In the genomic region with DNA sequence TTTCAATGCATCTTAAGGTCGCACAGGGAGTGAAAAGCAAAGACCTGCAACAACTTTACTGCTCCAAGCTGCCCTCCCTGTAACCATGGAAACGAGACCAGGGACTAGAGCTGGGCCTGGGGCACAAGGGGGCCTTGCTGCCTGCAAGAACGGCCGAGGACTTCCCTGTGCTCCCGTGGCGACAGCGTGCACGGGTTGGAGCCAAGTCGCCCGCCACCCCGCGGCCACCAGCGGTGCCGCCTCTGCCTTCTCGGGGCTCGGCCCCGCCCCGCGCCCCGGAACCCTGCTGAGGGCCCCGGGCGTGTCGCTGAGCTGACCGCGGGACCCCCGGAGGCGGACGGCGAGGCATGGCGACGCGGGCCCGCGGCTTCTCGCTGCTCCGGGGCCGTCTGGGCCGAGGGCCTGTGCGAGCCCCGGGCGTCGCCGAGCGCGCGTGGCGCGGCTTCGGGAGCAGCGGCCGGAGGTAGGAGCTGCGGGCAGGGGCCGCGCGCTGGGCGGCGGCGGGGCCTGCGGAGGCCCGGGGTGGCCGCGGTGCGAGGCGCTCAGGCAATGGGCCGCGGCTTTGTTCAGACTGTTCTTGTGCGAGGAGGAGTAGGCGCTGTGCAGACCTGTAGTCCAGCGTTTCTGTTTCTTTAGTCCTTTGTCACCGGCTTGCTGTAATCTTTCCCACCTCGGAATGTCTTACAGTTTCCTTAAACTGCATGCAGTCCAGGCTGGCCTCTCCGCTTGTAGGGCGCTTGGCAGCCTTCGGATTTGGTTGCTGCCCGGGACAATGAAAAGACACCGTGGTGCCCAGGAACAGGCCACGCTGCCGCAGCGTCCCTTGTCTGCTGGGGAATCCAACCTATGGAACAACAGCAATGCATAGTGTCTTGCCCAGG, we compare ENCODE assay signal across 8 mouse cellular contexts. TPM values are rescaled to one million over a fixed set of nuclear protein-coding genes. Genes with fewer than 3 reads are reported as not detected.
A peak's percentile ranks its signal among the peaks of the same experiment; 100 is the strongest.
DNase-seq lines count a peak whose midpoint lies in the region; ATAC-seq and TF ChIP-seq lines count a peak whose summit lies in the region.

A gene (plus strand): TSS at position 147 of the 881 bp plus-strand sequence.

- H3K4me1 ChIP-seq in CH12.LX (ENCODE audit: control insufficient read depth in 1 of 2, insufficient read depth in 2 of 2) = peaks cover 0 to 13% of the 10 kb centered on the region in 2 experiments; a peak in 2 of 4 replicates
- peaks cover 14% of the 10 kb centered on the region for H3K4me1 ChIP-seq in forebrain, embryonic 13.5 days
- peaks cover 9% of the 10 kb centered on the region; the same call in 1 of the 2 replicates for H3K4me1 ChIP-seq in heart, postnatal 0 days (ENCODE audit: control insufficient read depth, insufficient read depth)
- peaks cover 8% of the 10 kb centered on the region; the same call in 1 of the 2 replicates for H3K4me1 ChIP-seq in liver, postnatal 0 days (ENCODE audit: insufficient read depth)
- H3K4me1 ChIP-seq in neural tube, embryonic 13.5 days (replicated peaks) = peaks cover 20% of the 10 kb centered on the region

- peak within 1 kb of the TSS; percentile 63 for H3K9ac ChIP-seq in CH12.LX (ENCODE audit: insufficient read depth, low read depth)
- peak within 1 kb of the TSS; percentile 91 for H3K9ac ChIP-seq in forebrain, embryonic 13.5 days
- peak within 1 kb of the TSS; percentile 83 for H3K9ac ChIP-seq in heart, postnatal 0 days (replicated peaks; ENCODE audit: low read depth, low read length)
- H3K9ac ChIP-seq in liver, postnatal 0 days (replicated peaks) = peak within 1 kb of the TSS; percentile 79
- H3K9ac ChIP-seq in neural tube, embryonic 13.5 days = peak within 1 kb of the TSS; percentile 98

- in situ Hi-C loops in CH12.LX (cut with MboI; ENCODE audit: low pct_ligation_motif_present, low pct_unique_long_range_greater_than_20kb, low sequenced_read_pairs) = no loop called here

- peak within 1 kb of the TSS; percentile 38 to 67 (median 57) for H3K4me3 ChIP-seq in CH12.LX (replicated peaks in 1 of 3; ENCODE audit: low read depth in 2 of 3, low read length in 2 of 3, poor library complexity in 1 of 3)
- H3K4me3 ChIP-seq in forebrain, embryonic 13.5 days = peak within 1 kb of the TSS; percentile 65
- H3K4me3 ChIP-seq in heart, postnatal 0 days (ENCODE audit: low read depth, low read length) = peak within 1 kb of the TSS; percentile 65
- peak within 1 kb of the TSS; percentile 64 for H3K4me3 ChIP-seq in liver, postnatal 0 days (ENCODE audit: low read depth, low read length)
- H3K4me3 ChIP-seq in neural tube, embryonic 13.5 days = peak within 1 kb of the TSS; percentile 81

- no peaks in the 10 kb centered on the region for H3K79me2 ChIP-seq in CH12.LX (replicated peaks; ENCODE audit: control insufficient read depth, extremely low read depth, insufficient read depth, poor library complexity, severe bottlenecking)

- TF ChIP-seq POLR2A in CH12.LX (IDR thresholded peaks at IDR 0.05; ENCODE audit: low read depth, low read length) = peak; percentile 31; the same call in 1 of the 2 replicates

- no peak within 1 kb of the TSS for H3K27ac ChIP-seq in CH12.LX (ENCODE audit: insufficient read depth, low read depth)
- H3K27ac ChIP-seq in forebrain, embryonic 13.5 days = peak within 1 kb of the TSS; percentile 98
- peak within 1 kb of the TSS; percentile 92 for H3K27ac ChIP-seq in heart, postnatal 0 days (ENCODE audit: low read depth)
- H3K27ac ChIP-seq in liver, postnatal 0 days (ENCODE audit: low read depth) = peak within 1 kb of the TSS; percentile 80
- H3K27ac ChIP-seq in neural tube, embryonic 13.5 days (replicated peaks) = peak within 1 kb of the TSS; percentile 99

- no peaks in the 10 kb centered on the region for H3K36me3 ChIP-seq in CH12.LX (replicated peaks in 1 of 2; ENCODE audit: control insufficient read depth in 1 of 2, insufficient read depth in 1 of 2, low read length in 1 of 2)
- peaks cover 18% of the 10 kb centered on the region for H3K36me3 ChIP-seq in forebrain, embryonic 13.5 days (ENCODE audit: poor library complexity, severe bottlenecking)
- H3K36me3 ChIP-seq in heart, postnatal 0 days (replicated peaks; ENCODE audit: control insufficient read depth, insufficient read depth, low read length) = 0 out of 2 replicates have a peak, but pooled peaks cover 7% of the 10 kb centered on the region
- no peaks in the 10 kb centered on the region; the same call in 1 of the 2 replicates for H3K36me3 ChIP-seq in liver, postnatal 0 days (replicated peaks; ENCODE audit: insufficient read depth, low read length)
- H3K36me3 ChIP-seq in neural tube, embryonic 13.5 days = peaks cover 15% of the 10 kb centered on the region

- H3K27me3 ChIP-seq in CH12.LX (replicated peaks) = no peaks in the 10 kb centered on the region
- H3K27me3 ChIP-seq in forebrain, embryonic 13.5 days = no peaks in the 10 kb centered on the region
- H3K27me3 ChIP-seq in heart, postnatal 0 days (ENCODE audit: control insufficient read depth, insufficient read depth, low read length) = no peaks in the 10 kb centered on the region
- no peaks in the 10 kb centered on the region for H3K27me3 ChIP-seq in liver, postnatal 0 days (ENCODE audit: insufficient read depth, low read length)
- no peaks in the 10 kb centered on the region for H3K27me3 ChIP-seq in neural tube, embryonic 13.5 days

- WGBS in forebrain, embryonic 13.5 days = under 1% methylated on average over 60 of the region's 79 CpGs
- 0% methylated on average over 66 of the region's 79 CpGs for WGBS in heart, postnatal 0 days
- under 1% methylated on average over 68 of the region's 79 CpGs for WGBS in liver, postnatal 0 days (ENCODE audit: insufficient replicate concordance)
- under 1% methylated on average over 79 of the region's 79 CpGs for WGBS in neural tube, embryonic 13.5 days

- no peaks in the 10 kb centered on the region for H3K9me3 ChIP-seq in CH12.LX (replicated peaks; ENCODE audit: low read length)
- H3K9me3 ChIP-seq in forebrain, embryonic 13.5 days (replicated peaks) = no peaks in the 10 kb centered on the region
- H3K9me3 ChIP-seq in heart, postnatal 0 days (replicated peaks; ENCODE audit: control insufficient read depth, low read length) = no peaks in the 10 kb centered on the region
- no peaks in the 10 kb centered on the region for H3K9me3 ChIP-seq in liver, postnatal 0 days (ENCODE audit: low read length)
- no peaks in the 10 kb centered on the region for H3K9me3 ChIP-seq in neural tube, embryonic 13.5 days

- peak in 1 of 2 experiments; percentile 43; a peak in 2 of 4 replicates for TF ChIP-seq CTCF in CH12.LX (conservative IDR thresholded peaks at IDR 0.05 in 1 of 2, IDR thresholded peaks at IDR 0.05 in 1 of 2; ENCODE audit: low read depth in 2 of 2, low read length in 2 of 2)
- TF ChIP-seq CTCF in heart, postnatal 0 days (IDR thresholded peaks at IDR 0.05; ENCODE audit: low read depth) = peak; percentile 57
- peak; percentile 71 for TF ChIP-seq CTCF in liver, postnatal 0 days (IDR thresholded peaks at IDR 0.05; ENCODE audit: low read depth)

- dilution Hi-C loops in CH12.LX (cut with MboI; ENCODE audit: extremely low pct_ligation_motif_present, extremely low pct_unique_long_range_greater_than_20kb, low sequenced_read_pairs) = no loop called here

- ATAC-seq in cerebellum, adult (ENCODE audit: insufficient number of reproducible peaks, low FRiP score, low TSS enrichment) = peak; percentile 92
- ATAC-seq in forebrain, embryonic 13.5 days = peak; percentile 98
- peak; percentile 98 for ATAC-seq in heart, postnatal 0 days (ENCODE audit: insufficient read depth, low read depth)
- peak; percentile 97 for ATAC-seq in liver, postnatal 0 days
- ATAC-seq in neural tube, embryonic 13.5 days (ENCODE audit: low read depth) = peak; percentile 98

- TF ChIP-seq RAD21 in CH12.LX (IDR thresholded peaks at IDR 0.05; ENCODE audit: low read depth, low read length) = no peak

- peak; percentile 38 for DNase-seq in CH12.LX (ENCODE audit: extremely low read depth)
- peak; percentile 79 for DNase-seq in heart, postnatal 0 days (ENCODE audit: low spot score)
- DNase-seq in kidney, postnatal 36 days = peak; percentile 79 to 92
- DNase-seq in liver, postnatal 0 days = peak; percentile 87
- peak; percentile 34 for DNase-seq in telencephalon, adult 2 months (ENCODE audit: low read depth, low spot score)

- H3K4me2 ChIP-seq in CH12.LX (ENCODE audit: insufficient read depth, low read depth, poor library complexity, severe bottlenecking) = peak within 1 kb of the TSS; percentile 87
- peak within 1 kb of the TSS; percentile 64 for H3K4me2 ChIP-seq in forebrain, embryonic 13.5 days
- H3K4me2 ChIP-seq in heart, postnatal 0 days (ENCODE audit: low read depth, low read length) = peak within 1 kb of the TSS; percentile 73
- H3K4me2 ChIP-seq in liver, postnatal 0 days (ENCODE audit: low read depth, low read length) = peak within 1 kb of the TSS; percentile 77
- H3K4me2 ChIP-seq in neural tube, embryonic 13.5 days = peak within 1 kb of the TSS; percentile 64

- no peak for TF ChIP-seq EP300 in CH12.LX (IDR thresholded peaks at IDR 0.05; ENCODE audit: low read length)
- TF ChIP-seq EP300 in heart, postnatal 0 days (IDR thresholded peaks at IDR 0.05; ENCODE audit: low read depth) = no peak
- TF ChIP-seq EP300 in liver, postnatal 0 days (IDR thresholded peaks at IDR 0.05; ENCODE audit: low read depth) = no peak

TF ChIP-seq in CH12.LX, 34 proteins besides CTCF, POLR2A, EP300 and RAD21 (continues in another document):
- TF ChIP-seq UBTF (IDR thresholded peaks at IDR 0.05; ENCODE audit: low read depth, low read length) (peak; percentile 43; the same call in 1 of the 2 replicates), TCF12 (IDR thresholded peaks at IDR 0.05; ENCODE audit: low read depth, low read length) (no peak), MEF2A (IDR thresholded peaks at IDR 0.05; ENCODE audit: borderline replicate concordance, low read depth, low read length) (0 out of 2 replicates have a peak, but pooled peaks have one; percentile 15), ZMIZ1 (IDR thresholded peaks at IDR 0.05; ENCODE audit: low read depth, low read length) (peak; percentile 41; the same call in 1 of the 2 replicates), BHLHE40 (IDR thresholded peaks at IDR 0.05; ENCODE audit: low read depth, low read length) (peak; percentile 68), MXI1 (IDR thresholded peaks at IDR 0.05; ENCODE audit: low read depth, low read length) (peak; percentile 57), ELF1 (IDR thresholded peaks at IDR 0.05; ENCODE audit: low read depth, low read length) (0 out of 2 replicates have a peak, but pooled peaks have one; percentile 24), NELFE (IDR thresholded peaks at IDR 0.05; ENCODE audit: low read depth, low read length) (no peak)

RNA-seq across cellular contexts. Expression of the gene that starts here (rescaled TPM):
- total RNA-seq in CH12.LX (2012; rRNA removed) (1.2 and 1.7 TPM in 2 replicates), CH12.LX (2014; rRNA removed) (5.5 and 5.7 TPM in 2 replicates)
- polyA plus RNA-seq in CH12.LX (2012; ENCODE audit: insufficient read length, low read depth) = 2.3 and 3.7 TPM in 2 replicates
- 86.5 and 97.2 TPM in 2 replicates for polyA plus RNA-seq in forebrain, embryonic 13.5 days (2015; fragmentation: Nextera tagmentation; extraction: Ambion mirVana)
- 30.5 and 88.5 TPM in 2 replicates for total RNA-seq in heart, postnatal 0 days (2014; rRNA removed; ENCODE audit: low replicate concordance)
- polyA plus RNA-seq in heart, postnatal 0 days (2015; fragmentation: Nextera tagmentation; extraction: Ambion mirVana) = 29.1 and 29.2 TPM in 2 replicates
- 8.3 and 9.5 TPM in 2 replicates for polyA plus RNA-seq in liver, postnatal 0 days (2015; fragmentation: Nextera tagmentation; extraction: Ambion mirVana)
- 97.4 and 98.2 TPM in 2 replicates for polyA plus RNA-seq in neural tube, embryonic 13.5 days (2015; fragmentation: Nextera tagmentation; extraction: Ambion mirVana)

Comparison
In these comparisons a context has a peak if more than half of its experiments do, and no peak if none do; other contexts are left out.
1. DNase-seq: peak in every context shown above with its lines; median percentile 87 in liver, postnatal 0 days; 86 in kidney, postnatal 36 days; 79 in heart, postnatal 0 days; 38 in CH12.LX; 34 in telencephalon, adult 2 months.